Mouse (Mus musculus) spleen, adult 2 months (tissue): ENCODE data around the gene Ank. TPM values are rescaled to one million over a fixed set of nuclear protein-coding genes. Genes with fewer than 3 reads are reported as not detected.

Experiments used
- DNase-seq, 2 experiments: peaks; one replicate each; pipeline versions ENCODE4 v3.0.0 to v3.0.0-alpha.2; 2012 to 2021; ENCODE audit warnings: low spot score in 2 of 2, low read depth in 1 of 2
- H3K27ac ChIP-seq: fragments of 200-500 bp; 2 replicates; pipeline ENCODE4 v1.5.1; 2012; ENCODE audit warnings: low read length, inconsistent platforms; ENCODE audit not compliant: insufficient read depth
- H3K27me3 ChIP-seq: fragments of 200-500 bp; 2 replicates; pipeline ENCODE4 v1.6.1; 2012; ENCODE audit warnings: mild to moderate bottlenecking, moderate library complexity, low read length, inconsistent platforms; ENCODE audit not compliant: control insufficient read depth, insufficient read depth
- H3K36me3 ChIP-seq: fragments of 200-500 bp; 2 replicates; pipeline ENCODE4 v1.6.1; 2012; ENCODE audit warnings: mild to moderate bottlenecking, low read length, inconsistent platforms; ENCODE audit not compliant: control insufficient read depth, insufficient read depth
- H3K4me1 ChIP-seq: fragments of 200-500 bp; 2 replicates; pipeline ENCODE4 v1.6.1; 2011; ENCODE audit warnings: inconsistent platforms; ENCODE audit not compliant: control insufficient read depth, insufficient read depth, insufficient read length
- H3K4me3 ChIP-seq: fragments of 200-500 bp; 2 replicates; pipeline ENCODE4 v1.5.1; 2011; ENCODE audit warnings: mild to moderate bottlenecking, inconsistent platforms; ENCODE audit not compliant: insufficient read depth, insufficient read length; ENCODE audit errors: extremely low read depth
- CTCF ChIP-seq: fragments of 200-500 bp; IDR thresholded peaks from 2 replicates; pipeline ENCODE4 v1.5.1; 2011; ENCODE audit warnings: mild to moderate bottlenecking, inconsistent platforms; ENCODE audit not compliant: insufficient read depth, insufficient read length, insufficient replicate concordance; ENCODE audit errors: extremely low read depth
- POLR2A ChIP-seq: fragments of 200-500 bp; IDR thresholded peaks from 2 replicates; pipeline ENCODE4 v1.6.1; 2011; ENCODE audit warnings: low read depth, low read length, inconsistent platforms
- WGBS: fragments of 180-500 bp; shearing (Covaris S2); methylation state at CpG from one replicate; pipeline ENCODE4 v1.1.7; 2018; 5-methylcytosine and 5-hydroxymethylcytosine counted together
- polyA plus RNA-seq: library from polyadenylated mRNA; depleted of rRNA; stranded (reverse); fragments of >200 nt; gene quantifications from 2 replicates; pipeline ENCODE4 v1.2.3, GENCODE M21; 2012

Gene Ank
- polyA plus RNA-seq, 1 experiment = 20.2 TPM

DNA sequence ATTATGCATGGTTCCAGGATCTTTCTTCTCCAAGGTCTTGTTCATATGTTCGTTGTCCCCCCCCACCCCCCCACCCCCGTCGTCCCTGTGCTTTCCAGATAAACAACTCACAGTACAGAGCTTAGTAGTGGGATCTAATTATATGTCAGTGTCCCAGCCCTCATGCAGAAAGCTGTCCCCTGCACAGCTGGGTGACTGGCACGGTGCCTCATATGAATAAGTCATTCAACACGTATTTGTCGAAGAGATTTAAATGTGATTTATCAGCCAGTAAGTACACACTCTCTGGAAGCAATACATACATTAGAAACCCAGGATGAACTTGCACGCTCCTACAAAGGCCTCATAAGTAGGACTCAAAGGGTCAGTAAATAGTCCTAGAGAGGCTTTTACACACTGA, 83.4 kb downstream of the Ank start:
- 92% methylated on average over 7 of the region's 7 CpGs for WGBS
- H3K36me3 ChIP-seq = no peaks in the 10 kb centered on the region; the same call in 1 of the 2 replicates
- no peaks in the 10 kb centered on the region for H3K4me1 ChIP-seq
- no peak overlapping the region for H3K4me3 ChIP-seq
- H3K27me3 ChIP-seq = no peaks in the 10 kb centered on the region
- no peak for TF ChIP-seq CTCF
- TF ChIP-seq POLR2A = no peak
- H3K27ac ChIP-seq = no peak overlapping the region
- no peak for DNase-seq

DNA sequence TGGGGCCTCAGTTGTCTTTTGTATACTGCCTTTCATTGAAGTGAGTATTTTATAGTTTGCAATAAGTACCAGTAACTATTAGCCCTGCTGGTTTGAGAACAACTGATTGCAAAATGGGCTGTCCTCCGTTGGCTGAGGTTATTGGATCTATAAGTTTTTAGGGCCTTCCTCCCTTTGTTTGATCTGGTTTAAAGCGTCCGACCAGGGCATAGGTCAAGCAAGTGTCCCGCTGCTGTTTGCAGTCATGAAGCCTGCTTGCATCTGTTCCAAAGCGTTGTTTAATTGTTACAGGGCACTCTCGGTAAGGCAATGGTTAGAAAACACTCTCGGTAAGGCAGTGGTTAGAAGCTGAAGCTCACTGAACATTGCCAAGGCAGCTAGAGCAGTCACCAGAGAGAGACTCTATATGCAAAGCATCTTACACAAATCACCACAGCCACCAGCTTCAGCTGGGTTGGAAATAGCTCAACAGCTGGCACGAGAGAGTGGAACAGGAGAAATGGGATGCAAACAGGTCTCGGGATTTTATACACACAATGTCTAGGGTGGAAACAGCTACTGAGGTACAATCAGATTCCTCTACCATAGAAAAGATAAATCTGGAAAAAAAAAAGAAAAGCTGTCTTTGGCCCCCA, 84.0 kb downstream of the Ank start:
- Histone ChIP-seq H3K4me3 (no peak overlapping the region), H3K36me3 (no peaks in the 10 kb centered on the region; the same call in 1 of the 2 replicates), H3K27me3 (no peaks in the 10 kb centered on the region), H3K27ac (no peak overlapping the region), H3K4me1 (no peaks in the 10 kb centered on the region)
- TF ChIP-seq POLR2A (no peak), CTCF (no peak)
- WGBS = 93% methylated on average over 9 of the region's 9 CpGs
- DNase-seq = no peak

DNA sequence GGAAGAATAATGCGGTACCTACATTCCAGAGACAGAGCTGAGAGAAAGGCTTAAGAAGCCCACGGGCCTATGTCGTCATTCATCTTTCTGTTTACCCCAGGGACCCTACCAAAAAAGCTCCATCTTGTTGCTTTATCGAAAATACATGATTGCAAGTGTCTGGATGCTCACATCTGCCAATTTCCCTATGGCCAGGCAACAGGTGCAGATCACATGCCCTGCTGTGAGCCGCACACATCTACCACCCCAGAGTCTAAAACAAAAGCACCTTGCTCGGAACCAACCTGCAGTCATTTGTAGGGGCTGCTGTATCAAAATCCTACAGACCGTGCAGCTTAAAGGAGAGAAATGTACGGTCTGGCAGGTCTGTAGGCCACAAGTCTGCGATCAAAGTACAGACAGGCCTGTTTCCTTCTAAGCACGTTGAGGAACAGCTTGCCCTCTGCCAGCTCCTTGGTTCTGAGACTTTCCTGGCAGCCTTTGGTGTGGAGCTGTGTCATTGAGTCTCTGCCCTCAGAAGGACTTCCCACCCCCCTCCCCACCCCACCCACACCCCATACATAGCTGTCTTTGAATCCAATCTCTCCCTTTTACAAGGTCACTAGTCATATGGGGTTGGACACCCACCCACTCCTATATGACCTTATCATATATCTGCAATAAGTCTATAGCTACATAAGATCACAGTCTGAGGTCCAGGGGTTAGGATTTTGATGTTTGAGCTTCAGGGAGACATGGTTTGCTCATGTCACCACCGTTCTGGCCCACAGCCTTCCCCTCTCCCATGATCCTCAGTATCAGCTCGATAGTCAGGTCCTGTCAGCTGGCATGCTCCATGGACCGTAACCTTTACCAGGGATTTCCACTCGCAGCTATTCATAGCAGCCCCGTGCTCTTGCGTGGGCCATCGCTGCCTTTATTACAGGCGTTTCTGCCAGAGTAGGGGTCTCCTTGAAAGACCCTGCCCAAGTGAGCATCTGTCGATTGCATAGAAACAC, 84.9 kb downstream of the Ank start:
- Histone ChIP-seq H3K4me3 (no peak overlapping the region), H3K27me3 (no peaks in the 10 kb centered on the region), H3K27ac (no peak overlapping the region), H3K4me1 (no peaks in the 10 kb centered on the region), H3K36me3 (no peaks in the 10 kb centered on the region; the same call in 1 of the 2 replicates)
- TF ChIP-seq POLR2A (no peak), CTCF (no peak)
- no peak for DNase-seq
- WGBS = 92% methylated on average over 19 of the region's 19 CpGs

DNA sequence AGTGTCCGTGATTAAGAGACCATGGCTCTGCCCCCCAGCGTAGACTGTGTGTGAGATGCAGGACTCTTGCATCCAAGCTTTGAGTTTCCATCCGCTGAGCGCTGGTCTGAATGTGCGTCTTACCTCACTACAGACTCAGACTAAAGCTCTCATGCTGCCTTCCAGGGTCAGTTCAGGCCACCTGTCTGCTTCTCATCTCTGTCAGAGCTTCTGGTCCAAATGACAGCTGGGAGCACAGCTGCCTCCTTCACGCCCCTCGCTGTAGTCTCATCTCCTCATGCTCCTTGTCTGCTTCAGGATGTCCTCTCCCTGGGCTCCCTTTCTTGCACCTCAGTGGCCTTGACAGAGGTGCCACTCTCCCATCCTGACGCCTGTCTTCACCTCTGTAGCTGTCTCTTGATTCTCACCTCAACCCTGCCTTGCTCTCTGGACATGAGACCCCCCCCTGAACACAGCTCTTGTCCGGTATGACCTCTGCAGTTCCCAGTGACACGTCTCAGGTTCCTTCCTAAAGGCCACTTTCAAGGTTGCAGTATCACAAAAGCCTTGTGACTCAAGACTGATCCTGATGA, 85.7 kb downstream of the Ank start:
- no peaks in the 10 kb centered on the region for H3K4me1 ChIP-seq
- no peak for DNase-seq
- no peaks in the 10 kb centered on the region for H3K27me3 ChIP-seq
- no peak overlapping the region for H3K27ac ChIP-seq
- WGBS = 94% methylated on average over 10 of the region's 10 CpGs
- TF ChIP-seq CTCF (no peak), POLR2A (no peak)
- H3K36me3 ChIP-seq = no peaks in the 10 kb centered on the region; the same call in 1 of the 2 replicates
- H3K4me3 ChIP-seq = no peak overlapping the region

DNA sequence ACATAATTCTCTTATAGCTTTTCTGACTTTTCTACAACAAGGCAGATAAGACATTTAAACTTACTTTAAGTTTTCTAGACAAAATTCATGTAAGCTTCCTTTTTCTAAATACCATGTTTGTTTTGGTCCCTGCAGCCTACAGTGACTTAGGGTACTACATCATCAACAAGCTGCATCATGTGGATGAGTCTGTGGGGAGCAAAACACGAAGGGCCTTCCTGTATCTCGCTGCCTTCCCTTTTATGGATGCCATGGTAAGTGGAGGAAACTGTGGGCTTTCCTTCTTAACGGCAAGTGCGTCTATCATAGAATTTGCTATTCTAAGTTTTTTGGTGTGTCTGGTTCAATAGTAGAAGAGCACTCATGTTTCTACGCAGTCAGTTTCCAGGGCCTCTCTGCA, 87.1 kb downstream of the Ank start:
- no peak for TF ChIP-seq POLR2A
- TF ChIP-seq CTCF = no peak
- DNase-seq = no peak
- Histone ChIP-seq H3K36me3 (no peaks in the 10 kb centered on the region; the same call in 1 of the 2 replicates), H3K4me1 (no peaks in the 10 kb centered on the region), H3K27me3 (no peaks in the 10 kb centered on the region), H3K27ac (no peak overlapping the region), H3K4me3 (no peak overlapping the region)
- WGBS = 33% methylated on average over 5 of the region's 5 CpGs

DNA sequence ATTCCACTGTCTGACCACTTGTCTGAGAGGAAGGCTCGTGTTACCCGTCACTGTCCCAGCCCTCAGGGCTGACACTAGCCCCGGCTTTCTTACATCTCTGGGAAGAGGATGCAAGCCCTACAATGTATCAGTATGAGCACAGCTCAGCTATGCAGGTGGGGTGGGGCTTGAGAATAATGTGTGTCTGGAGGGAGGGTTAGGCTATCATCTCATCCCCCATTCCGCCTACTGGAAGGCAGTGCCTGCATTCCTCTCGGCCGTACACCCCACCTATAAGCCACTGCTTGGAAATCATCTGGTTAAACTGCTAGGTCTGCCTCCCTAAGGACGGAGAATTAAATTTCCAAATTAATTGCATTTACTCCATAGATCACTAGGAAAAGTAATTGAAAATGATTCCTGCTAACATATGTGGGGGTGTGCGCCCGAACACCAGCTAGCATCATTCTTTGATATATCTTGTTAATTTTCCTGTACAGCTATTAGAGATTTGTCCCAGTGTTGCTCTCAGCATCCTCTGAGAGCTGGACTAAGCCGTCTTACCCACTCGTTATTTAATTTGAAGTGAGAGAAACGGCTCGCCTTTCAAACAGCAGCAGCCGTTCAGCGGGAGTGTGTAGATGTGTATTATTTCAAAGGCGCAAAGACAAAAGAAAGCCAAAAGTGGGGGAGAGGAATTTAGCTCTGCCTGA, 92.1 kb downstream of the Ank start:
- Histone ChIP-seq H3K27me3 (no peaks in the 10 kb centered on the region), H3K4me1 (no peaks in the 10 kb centered on the region), H3K27ac (no peak overlapping the region), H3K36me3 (no peaks in the 10 kb centered on the region; the same call in none of the 2 replicates), H3K4me3 (no peak overlapping the region)
- TF ChIP-seq POLR2A (no peak), CTCF (no peak)
- WGBS = 96% methylated on average over 16 of the region's 16 CpGs
- DNase-seq = no peak

DNA sequence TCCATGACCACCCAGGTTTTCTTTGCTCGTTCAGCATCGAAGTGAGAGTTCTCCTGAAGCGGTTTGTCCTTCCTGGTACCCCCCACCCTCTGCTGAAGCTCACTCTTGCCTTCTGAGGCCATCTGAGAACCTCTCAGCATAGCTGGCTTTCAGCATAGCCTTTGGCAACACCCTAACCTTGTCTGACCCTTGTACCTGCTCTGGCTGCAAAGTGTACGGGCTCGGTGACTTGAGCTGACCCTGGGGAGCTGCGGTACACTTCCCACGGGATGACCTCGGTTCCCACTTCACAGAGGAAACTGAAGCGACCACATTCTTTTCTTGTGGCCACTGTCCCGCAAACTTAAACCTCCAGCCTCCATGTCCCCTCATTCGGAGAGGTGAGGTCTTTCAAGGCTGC, 93.8 kb downstream of the Ank start:
- WGBS = 80% methylated on average over 11 of the region's 11 CpGs
- no peaks in the 10 kb centered on the region for H3K27me3 ChIP-seq
- TF ChIP-seq POLR2A = no peak
- no peak for TF ChIP-seq CTCF

More for the DNA sequence above, 93.8 kb downstream of the Ank start:
- DNase-seq = no peak
- H3K4me3 ChIP-seq = no peak overlapping the region
- peaks cover 2% of the 10 kb centered on the region for H3K36me3 ChIP-seq
- H3K4me1 ChIP-seq = no peaks in the 10 kb centered on the region
- H3K27ac ChIP-seq = no peak overlapping the region
